Mouse (Mus musculus) midbrain, embryonic 15.5 days (tissue): Measurements from ENCODE around the gene Myom3. TPM values are rescaled to one million over a fixed set of nuclear protein-coding genes. Genes with fewer than 3 reads are reported as not detected.

Experiments used
- ATAC-seq: fragments of 200-750 bp; cut with Nextera tagmentation; replicated peaks from 2 replicates; pipeline ENCODE4 v1.8.0; 2017; ENCODE audit warnings: moderate TSS enrichment
- H3K27ac ChIP-seq: fragments of 300-500 bp; sonication (generic); 2 replicates; pipeline ENCODE4 v1.5.1; 2015; ENCODE audit warnings: mild to moderate bottlenecking, inconsistent platforms
- H3K27me3 ChIP-seq: fragments of 300-500 bp; sonication (generic); replicated peaks from 2 replicates; pipeline ENCODE4 v1.6.1; 2015; ENCODE audit warnings: inconsistent platforms
- H3K36me3 ChIP-seq: fragments of 300-500 bp; sonication (generic); replicated peaks from 2 replicates; pipeline ENCODE4 v1.6.1; 2015; ENCODE audit warnings: inconsistent platforms
- H3K4me1 ChIP-seq: fragments of 300-500 bp; sonication (generic); 2 replicates; pipeline ENCODE4 v1.6.1; 2015; ENCODE audit warnings: inconsistent platforms
- H3K4me2 ChIP-seq: fragments of 300-500 bp; sonication (generic); 2 replicates; pipeline ENCODE4 v1.6.1; 2015; ENCODE audit warnings: inconsistent platforms, mild to moderate bottlenecking, moderate library complexity
- H3K4me3 ChIP-seq: fragments of 300-500 bp; sonication (generic); 2 replicates; pipeline ENCODE4 v1.5.1; 2015; ENCODE audit warnings: mild to moderate bottlenecking, inconsistent platforms
- H3K9ac ChIP-seq: fragments of 300-500 bp; sonication (generic); 2 replicates; pipeline ENCODE4 v1.6.1; 2015; ENCODE audit warnings: mild to moderate bottlenecking, inconsistent platforms
- H3K9me3 ChIP-seq: fragments of 300-500 bp; sonication (generic); 2 replicates; pipeline ENCODE4 v1.6.1; 2016; ENCODE audit warnings: inconsistent platforms
- WGBS: fragments of 180-500 bp; shearing (Covaris S2); methylation state at CpG from one replicate; pipeline ENCODE4 v1.1.7; 2015; ENCODE audit warnings: mixed read lengths; 5-methylcytosine and 5-hydroxymethylcytosine counted together
- polyA plus RNA-seq: library from polyadenylated mRNA; unstranded; fragments of >200 nt; fragmentation: Nextera tagmentation; extraction: Ambion mirVana; gene quantifications from 2 replicates; pipeline ENCODE4 v1.2.1, GENCODE M21; 2015

Gene Myom3
- polyA plus RNA-seq, 1 experiment from 2014 or later, result 0.27 TPM

DNA sequence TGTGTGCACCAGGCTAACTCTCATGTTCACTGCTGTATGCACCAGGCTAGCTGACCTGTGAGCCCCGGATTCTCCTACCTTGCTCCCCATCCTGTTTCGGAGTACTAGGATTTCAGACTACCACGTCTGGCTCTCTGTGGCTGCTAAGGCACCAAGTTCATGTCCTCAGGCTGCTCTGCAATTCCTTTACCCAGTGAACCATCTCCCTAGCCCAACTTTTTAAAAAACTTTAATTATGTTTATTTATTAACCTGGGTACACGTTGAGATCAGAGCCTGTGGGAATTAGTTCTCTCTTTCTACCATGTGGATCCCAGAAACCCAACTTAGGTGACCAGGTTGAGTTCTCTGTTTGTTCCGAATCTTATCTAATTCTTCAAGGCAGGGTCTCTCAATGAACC, 27.1 kb downstream of the Myom3 start:
- WGBS, result 88% methylated on average over 5 of the region's 5 CpGs
- no peak for ATAC-seq
- H3K4me1 ChIP-seq, result no peaks in the 10 kb centered on the region
- H3K27me3 ChIP-seq, result no peaks in the 10 kb centered on the region
- H3K4me2 ChIP-seq, result no peak overlapping the region
- H3K36me3 ChIP-seq, result no peaks in the 10 kb centered on the region
- no peaks in the 10 kb centered on the region for H3K9me3 ChIP-seq
- H3K4me3 ChIP-seq, result no peak overlapping the region
- no peak overlapping the region for H3K27ac ChIP-seq
- H3K9ac ChIP-seq, result no peak overlapping the region

DNA sequence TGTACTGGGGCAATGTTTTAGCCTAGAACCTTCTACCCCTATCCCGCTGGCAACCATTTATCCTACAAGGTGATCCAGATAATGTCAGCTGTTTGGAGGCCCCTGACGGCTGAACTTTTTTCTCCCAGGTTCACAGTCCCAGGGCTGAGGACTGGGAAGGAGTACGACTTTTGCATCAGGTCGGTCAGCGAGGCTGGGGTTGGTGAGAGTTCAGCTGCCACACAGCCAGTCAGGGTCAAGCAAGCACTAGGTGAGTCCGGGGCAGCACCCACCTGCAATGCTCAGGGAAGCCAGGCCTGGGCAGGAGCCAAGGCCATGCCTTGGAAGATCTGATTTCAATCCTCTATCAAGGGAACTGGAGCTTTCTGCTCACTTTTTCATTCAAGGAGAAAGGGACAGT, 27.8 kb downstream of the Myom3 start:
- no peak for ATAC-seq
- H3K4me2 ChIP-seq, result no peak overlapping the region
- H3K9ac ChIP-seq, result no peak overlapping the region
- H3K4me3 ChIP-seq, result no peak overlapping the region
- H3K4me1 ChIP-seq, result no peaks in the 10 kb centered on the region
- no peaks in the 10 kb centered on the region for H3K27me3 ChIP-seq
- WGBS, result 91% methylated on average over 6 of the region's 6 CpGs
- H3K36me3 ChIP-seq, result no peaks in the 10 kb centered on the region
- H3K9me3 ChIP-seq, result no peaks in the 10 kb centered on the region
- no peak overlapping the region for H3K27ac ChIP-seq

DNA sequence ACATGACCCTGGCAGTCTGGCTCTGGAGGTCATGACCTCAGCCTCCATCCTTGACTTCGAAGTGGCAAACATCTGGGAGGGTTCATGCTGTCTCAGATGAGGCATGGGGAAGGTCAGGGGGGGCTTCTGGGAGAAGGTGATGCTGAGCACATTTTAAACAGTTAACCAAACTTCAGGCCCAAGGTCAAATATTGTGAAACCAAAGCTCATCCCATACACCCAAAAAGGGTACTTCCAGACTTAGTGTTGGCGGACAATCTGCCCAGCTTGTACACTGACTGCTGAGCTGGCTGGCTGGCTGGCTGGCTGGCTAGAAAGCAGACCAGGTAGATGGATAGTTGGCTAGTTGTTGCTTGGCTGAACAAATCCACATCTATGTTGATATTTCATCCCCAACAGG, 29.6 kb downstream of the Myom3 start:
- Histone ChIP-seq H3K27ac (no peak overlapping the region), H3K4me2 (no peak overlapping the region), H3K36me3 (no peaks in the 10 kb centered on the region), H3K9me3 (no peaks in the 10 kb centered on the region), H3K4me1 (no peaks in the 10 kb centered on the region), H3K9ac (no peak overlapping the region), H3K4me3 (no peak overlapping the region), H3K27me3 (no peaks in the 10 kb centered on the region)
- ATAC-seq, result no peak
- WGBS, result 85% methylated on average over 2 of the region's 2 CpGs

DNA sequence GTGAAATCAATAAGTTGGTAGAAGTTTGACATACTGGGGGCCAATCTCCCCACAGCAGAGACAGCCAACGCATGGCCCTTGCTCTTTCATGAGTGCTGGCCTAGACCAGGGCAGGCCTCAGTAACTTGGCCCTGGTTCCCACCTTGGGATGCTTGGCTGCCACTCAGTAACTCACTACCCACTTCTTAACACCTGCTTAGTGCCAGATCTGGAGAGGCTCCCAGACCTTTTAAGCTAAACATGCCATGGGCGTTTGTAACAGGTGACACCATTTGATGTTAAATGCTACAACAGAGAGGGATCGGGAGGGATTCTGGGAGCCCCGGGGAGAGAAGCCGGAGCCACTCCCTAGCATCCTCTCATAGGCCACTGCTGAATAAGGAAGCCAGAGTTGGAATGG, 33.3 kb downstream of the Myom3 start:
- Histone ChIP-seq H3K36me3 (no peaks in the 10 kb centered on the region), H3K9ac (no peak overlapping the region), H3K4me1 (no peaks in the 10 kb centered on the region), H3K27ac (no peak overlapping the region), H3K9me3 (no peaks in the 10 kb centered on the region), H3K4me3 (no peak overlapping the region), H3K27me3 (no peaks in the 10 kb centered on the region), H3K4me2 (no peak overlapping the region)
- ATAC-seq, result no peak
- 94% methylated on average over 5 of the region's 5 CpGs for WGBS

DNA sequence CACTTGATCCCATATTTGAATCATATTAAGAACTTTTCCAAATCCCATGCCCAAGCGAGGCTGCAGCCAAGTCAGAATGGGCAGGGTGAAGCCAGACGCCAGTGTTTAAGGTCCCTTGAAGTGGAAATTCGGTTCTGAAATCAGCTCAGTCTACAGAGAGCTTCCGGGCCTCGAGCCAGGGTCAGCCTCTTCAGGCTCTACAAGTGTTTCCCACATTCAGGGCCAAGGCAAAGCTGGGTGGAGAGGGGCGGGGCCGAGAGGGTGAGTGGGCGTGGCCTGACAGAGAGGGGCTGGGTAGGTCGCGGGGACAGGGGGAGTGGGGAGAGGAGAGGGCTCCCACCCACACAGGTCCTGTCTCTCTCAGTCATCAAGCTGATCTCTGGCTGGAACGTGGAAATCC, 38.4 kb downstream of the Myom3 start:
- 34% methylated on average over 11 of the region's 11 CpGs for WGBS
- Histone ChIP-seq H3K4me2 (no peak overlapping the region), H3K36me3 (no peaks in the 10 kb centered on the region), H3K27ac (no peak overlapping the region), H3K9me3 (no peaks in the 10 kb centered on the region), H3K4me3 (no peak overlapping the region), H3K9ac (no peak overlapping the region), H3K4me1 (no peaks in the 10 kb centered on the region), H3K27me3 (no peaks in the 10 kb centered on the region)
- 0 out of 2 replicates have a peak, but pooled peaks have one; percentile 27 for ATAC-seq

DNA sequence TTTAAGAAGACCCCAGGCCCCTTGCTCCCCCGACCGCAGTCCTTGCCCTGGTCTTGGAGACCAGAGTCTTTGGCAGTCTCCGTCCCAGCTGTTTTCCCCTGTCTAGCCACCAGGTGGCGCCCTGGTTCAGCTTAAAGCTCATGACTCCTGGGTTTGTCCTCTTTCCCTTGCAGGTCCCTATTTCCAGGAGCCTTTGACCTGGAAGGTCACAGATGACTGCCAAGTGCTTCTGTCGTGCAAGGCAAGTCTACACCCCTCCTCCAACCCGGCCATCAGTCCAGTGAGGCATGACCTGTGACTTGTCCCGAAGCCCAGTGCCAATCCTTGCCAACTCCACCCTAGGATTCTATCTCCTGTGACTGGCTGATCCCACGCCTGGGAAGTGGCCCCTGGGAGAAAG, 42.0 kb downstream of the Myom3 start:
- no peaks in the 10 kb centered on the region for H3K27me3 ChIP-seq
- H3K9ac ChIP-seq, result no peak overlapping the region
- WGBS, result 16% methylated on average over 8 of the region's 8 CpGs
- ATAC-seq, result 0 out of 2 replicates have a peak, but pooled peaks have one; percentile 45
- H3K4me1 ChIP-seq, result no peaks in the 10 kb centered on the region
- no peak overlapping the region for H3K27ac ChIP-seq
- H3K36me3 ChIP-seq, result no peaks in the 10 kb centered on the region
- no peaks in the 10 kb centered on the region for H3K9me3 ChIP-seq
- no peak overlapping the region for H3K4me3 ChIP-seq
- H3K4me2 ChIP-seq, result no peak overlapping the region

DNA sequence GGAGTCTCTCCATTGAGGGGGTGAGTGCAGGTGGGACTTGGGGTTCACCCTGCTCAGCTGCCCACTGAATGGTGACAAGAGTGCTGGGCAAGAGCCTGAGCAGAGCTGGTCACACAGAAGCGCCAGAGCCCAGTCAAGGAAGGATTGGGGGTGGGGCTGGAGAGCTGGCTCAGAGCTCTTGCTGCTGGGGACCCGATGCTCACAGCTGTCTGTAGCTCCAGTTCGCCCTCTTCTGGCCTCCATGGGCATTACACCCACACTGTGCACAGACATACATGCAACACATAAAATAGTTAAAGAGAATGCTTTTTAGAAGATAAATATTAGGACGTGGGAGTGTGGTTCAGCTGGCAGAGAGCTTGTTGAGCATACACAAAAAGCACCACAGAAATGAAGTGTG, 43.8 kb downstream of the Myom3 start:
- no peaks in the 10 kb centered on the region for H3K9me3 ChIP-seq
- H3K4me2 ChIP-seq, result no peak overlapping the region
- H3K4me3 ChIP-seq, result no peak overlapping the region
- ATAC-seq, result no peak
- H3K4me1 ChIP-seq, result no peaks in the 10 kb centered on the region
- H3K27me3 ChIP-seq, result no peaks in the 10 kb centered on the region
- WGBS, result 56% methylated on average over 4 of the region's 4 CpGs
- H3K27ac ChIP-seq, result no peak overlapping the region
- H3K9ac ChIP-seq, result no peak overlapping the region
- no peaks in the 10 kb centered on the region for H3K36me3 ChIP-seq

DNA sequence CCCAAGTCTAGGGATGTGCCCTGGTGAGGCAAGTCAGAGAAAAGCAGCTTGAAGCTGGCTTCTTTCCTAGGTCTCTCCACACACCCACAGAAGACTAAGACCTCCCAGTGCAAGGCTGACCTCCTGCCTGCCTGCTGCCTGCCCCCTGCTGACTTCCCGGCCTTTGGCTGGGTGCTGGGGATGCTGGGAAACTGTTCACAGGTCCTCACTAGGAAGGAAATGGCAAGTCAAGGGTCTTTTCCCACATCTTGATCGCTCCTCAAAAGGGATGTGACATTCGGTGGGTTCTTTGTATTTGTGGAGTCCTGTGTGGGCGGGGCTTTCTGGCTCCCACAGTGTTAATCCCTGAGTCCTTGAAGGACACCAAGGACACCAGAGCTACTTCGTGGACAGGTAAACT, 44.7 kb downstream of the Myom3 start:
- H3K4me2 ChIP-seq, result no peak overlapping the region
- H3K9me3 ChIP-seq, result no peaks in the 10 kb centered on the region
- no peak overlapping the region for H3K4me3 ChIP-seq
- no peaks in the 10 kb centered on the region for H3K36me3 ChIP-seq
- H3K9ac ChIP-seq, result no peak overlapping the region
- no peaks in the 10 kb centered on the region for H3K4me1 ChIP-seq
- ATAC-seq, result no peak
- 84% methylated on average over 5 of the region's 5 CpGs for WGBS
- H3K27ac ChIP-seq, result no peak overlapping the region
- H3K27me3 ChIP-seq, result no peaks in the 10 kb centered on the region

DNA sequence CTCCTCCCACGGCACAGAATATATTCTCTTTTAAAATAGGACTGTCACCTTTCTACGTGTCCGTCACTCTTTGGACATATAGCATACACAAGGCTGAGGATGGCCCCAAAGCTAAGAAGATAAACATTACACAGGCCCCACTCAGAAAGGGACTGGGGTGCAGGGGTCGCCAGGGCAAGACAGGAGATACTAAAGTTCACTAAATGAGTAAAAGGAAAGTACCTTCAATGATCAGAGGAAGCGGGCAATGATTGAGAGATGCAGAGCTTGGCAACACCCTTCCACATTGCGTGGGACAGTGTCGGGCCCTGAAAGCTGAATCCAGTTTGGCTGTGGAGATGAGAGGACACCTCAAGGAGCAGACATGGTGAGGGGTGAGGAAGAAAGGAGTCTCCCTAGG, 55.4 kb downstream of the Myom3 start:
- 84% methylated on average over 7 of the region's 7 CpGs for WGBS
- H3K4me3 ChIP-seq, result no peak overlapping the region
- ATAC-seq, result no peak

DNA sequence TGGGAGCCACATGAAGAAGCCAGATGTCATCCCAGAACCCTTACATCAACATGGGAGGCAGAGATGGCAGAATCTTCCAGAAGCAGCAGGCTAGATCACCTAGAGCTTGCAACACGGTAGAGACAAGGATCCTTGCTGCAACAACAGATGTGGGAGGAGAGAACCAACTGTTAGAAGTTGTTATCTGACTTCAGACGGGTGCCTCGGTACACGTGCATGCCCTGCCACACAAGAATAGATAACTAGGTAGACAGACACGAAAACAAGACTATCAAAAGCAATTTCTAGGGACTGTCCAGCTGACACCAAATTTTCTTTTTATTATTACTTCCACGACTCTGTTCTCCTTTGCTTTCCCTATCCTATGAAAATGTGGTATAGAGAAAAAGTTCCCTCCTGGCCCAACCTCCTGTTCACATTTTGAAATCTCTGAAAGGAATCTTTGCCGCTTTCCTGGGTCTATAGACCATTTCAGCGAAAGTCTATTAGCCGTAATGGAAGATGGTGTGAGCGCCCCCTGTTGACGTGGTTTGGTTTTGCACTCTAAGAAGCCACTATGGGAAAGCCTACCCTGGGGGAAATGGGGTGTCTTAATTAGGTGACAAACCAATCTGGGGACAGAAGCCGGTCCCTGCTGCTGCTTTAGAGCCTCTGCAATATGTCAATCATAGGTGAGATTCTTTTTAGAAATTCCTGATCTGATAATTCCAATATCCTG, 57.5 kb downstream of the Myom3 start:
- H3K4me1 ChIP-seq, result no peaks in the 10 kb centered on the region
- H3K4me3 ChIP-seq, result no peak overlapping the region
- no peaks in the 10 kb centered on the region for H3K9me3 ChIP-seq
- no peaks in the 10 kb centered on the region for H3K27me3 ChIP-seq
- H3K27ac ChIP-seq, result no peak overlapping the region
- 50% methylated on average over 12 of the region's 12 CpGs for WGBS
- no peak for ATAC-seq
- no peaks in the 10 kb centered on the region for H3K36me3 ChIP-seq
- no peak overlapping the region for H3K9ac ChIP-seq
- no peak overlapping the region for H3K4me2 ChIP-seq

More for the DNA sequence above, 55.4 kb downstream of the Myom3 start:
- H3K27ac ChIP-seq, result no peak overlapping the region
- H3K9me3 ChIP-seq, result no peaks in the 10 kb centered on the region
- H3K9ac ChIP-seq, result no peak overlapping the region
- no peaks in the 10 kb centered on the region for H3K4me1 ChIP-seq
- H3K36me3 ChIP-seq, result no peaks in the 10 kb centered on the region
- no peak overlapping the region for H3K4me2 ChIP-seq
- H3K27me3 ChIP-seq, result no peaks in the 10 kb centered on the region

DNA sequence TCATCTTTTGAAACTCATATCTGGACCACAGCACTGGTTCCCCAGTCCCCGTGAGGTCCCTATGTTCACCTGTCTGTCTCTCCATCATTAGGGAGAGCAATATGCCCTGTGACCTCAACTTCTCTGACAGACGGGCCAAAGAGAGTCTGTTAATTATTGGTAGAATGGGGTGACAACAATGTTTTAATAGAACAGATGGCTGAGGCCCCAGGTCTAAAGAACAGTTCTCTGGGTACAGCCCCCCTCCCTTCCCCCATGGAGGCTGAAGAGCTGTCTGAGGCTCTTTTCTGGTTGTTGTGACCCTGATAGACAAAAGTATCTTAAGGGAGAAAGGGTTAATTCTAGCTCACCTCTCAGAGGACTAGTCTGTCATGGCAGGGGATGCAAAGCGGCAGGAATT, 58.9 kb downstream of the Myom3 start:
- Histone ChIP-seq H3K4me2 (no peak overlapping the region), H3K4me1 (no peaks in the 10 kb centered on the region), H3K9ac (no peak overlapping the region), H3K9me3 (no peaks in the 10 kb centered on the region), H3K27me3 (no peaks in the 10 kb centered on the region), H3K4me3 (no peak overlapping the region), H3K36me3 (no peaks in the 10 kb centered on the region), H3K27ac (no peak overlapping the region)
- ATAC-seq, result no peak
- 93% methylated on average over 3 of the region's 3 CpGs for WGBS

DNA sequence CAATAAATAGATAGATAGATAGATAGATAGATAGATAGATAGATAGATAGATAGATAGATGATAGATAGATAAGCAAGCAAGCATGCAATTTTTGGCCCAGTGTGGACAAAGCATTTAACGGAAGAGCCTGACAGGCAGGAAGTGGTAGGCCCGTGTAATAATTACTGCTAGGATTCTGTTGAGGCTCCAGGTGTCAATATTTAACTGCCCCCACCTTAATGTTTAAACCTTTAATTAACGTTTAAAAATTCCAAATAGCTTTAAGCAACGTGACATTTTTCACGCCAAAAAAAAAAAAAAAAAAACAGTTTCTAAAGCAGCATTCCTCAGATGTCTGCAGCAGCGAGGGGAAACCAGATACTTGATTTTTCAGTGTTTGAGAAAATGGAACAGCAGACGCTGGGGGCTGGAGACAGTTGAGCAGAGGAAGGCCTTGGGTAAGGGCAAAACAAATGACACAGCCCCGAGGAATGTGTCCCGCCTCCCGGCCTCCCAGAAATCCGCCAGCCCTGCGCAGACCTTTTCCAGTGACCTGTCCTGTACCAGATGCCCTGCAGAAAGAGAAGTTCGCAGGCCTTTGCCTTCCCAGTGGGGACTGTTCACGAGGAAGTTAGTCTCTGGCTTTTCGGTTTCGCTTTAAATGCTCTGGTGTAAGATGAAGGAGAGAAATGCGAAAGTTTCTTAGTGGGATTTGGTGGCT, 60.5 kb downstream of the Myom3 start:
- 80% methylated on average over 17 of the region's 17 CpGs for WGBS
- no peak for ATAC-seq
- no peak overlapping the region for H3K4me3 ChIP-seq

DNA sequence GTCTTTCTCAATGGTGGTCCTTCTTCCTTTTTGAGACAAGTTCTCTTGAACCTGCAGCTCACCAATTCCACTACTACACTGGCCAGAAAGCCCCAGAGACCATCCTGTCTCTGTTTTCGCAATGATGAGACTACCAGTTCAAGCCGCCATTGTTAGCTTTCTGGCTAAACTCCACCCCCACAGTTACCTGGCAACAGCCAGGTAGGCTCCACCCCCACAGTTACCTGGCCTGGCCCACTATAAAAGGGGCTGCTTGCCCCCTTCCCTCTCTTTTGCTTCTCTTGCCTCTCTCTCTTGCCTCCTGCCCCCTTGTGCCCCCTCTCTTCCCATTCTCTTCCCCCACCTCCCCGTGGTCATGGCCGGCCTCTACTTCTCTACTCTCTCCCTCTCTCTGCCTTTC, 62.3 kb downstream of the Myom3 start:
- no peak overlapping the region for H3K4me2 ChIP-seq
- no peak for ATAC-seq
- H3K27me3 ChIP-seq, result no peaks in the 10 kb centered on the region
- H3K4me1 ChIP-seq, result no peaks in the 10 kb centered on the region
- no peak overlapping the region for H3K9ac ChIP-seq
- no peak overlapping the region for H3K27ac ChIP-seq
- no peaks in the 10 kb centered on the region for H3K36me3 ChIP-seq
- H3K4me3 ChIP-seq, result no peak overlapping the region
- 85% methylated on average over 4 of the region's 4 CpGs for WGBS
- no peaks in the 10 kb centered on the region for H3K9me3 ChIP-seq

More for the DNA sequence above, 60.5 kb downstream of the Myom3 start:
- Histone ChIP-seq H3K36me3 (no peaks in the 10 kb centered on the region), H3K27ac (no peak overlapping the region), H3K9me3 (no peaks in the 10 kb centered on the region), H3K4me2 (no peak overlapping the region), H3K27me3 (no peaks in the 10 kb centered on the region), H3K4me1 (no peaks in the 10 kb centered on the region), H3K9ac (no peak overlapping the region)
